Mouse (Mus musculus) midbrain, embryonic 14.5 days (tissue): ENCODE measurements around the gene Speer4a. TPM values are rescaled to one million over a fixed set of nuclear protein-coding genes. Genes with fewer than 3 reads are reported as not detected.

ENCODE experiments used
- polyA plus RNA-seq: library from polyadenylated mRNA; unstranded; fragments of >200 nt; fragmentation: Nextera tagmentation; extraction: Ambion mirVana; gene quantifications from 2 replicates; pipeline ENCODE4 v1.2.1, GENCODE M21; 2014

Speer4a gene
- polyA plus RNA-seq, 1 experiment from 2014 or later, result not detected

Other genes starting within 250 kb of the Speer4a start
- gene Gm21663, start 97.2 kb downstream of the Speer4a start, polyA plus RNA-seq, result not detected in 2 replicates
- 0.09 and 0.18 TPM in 2 replicates for gene Gm21671, start 85.1 kb downstream of the Speer4a start, polyA plus RNA-seq
- gene Gm21680, start 66.9 kb downstream of the Speer4a start, polyA plus RNA-seq, result 0.18 TPM in 1 of 2 replicates, not detected in the other
- 0.28 TPM in 1 of 2 replicates, not detected in the other for gene Gm21698, start 50.9 kb downstream of the Speer4a start, polyA plus RNA-seq
- 0.19 and 0.36 TPM in 2 replicates for gene Gm1979, start 34.8 kb downstream of the Speer4a start, polyA plus RNA-seq
- 0.11 TPM in 1 of 2 replicates, not detected in the other for gene Gm5862, start 16.6 kb downstream of the Speer4a start, polyA plus RNA-seq
- gene Gm7347, start 19.0 kb upstream of the Speer4a start, polyA plus RNA-seq, result 0.09 and 0.20 TPM in 2 replicates
- gene Gm10471, start 49.7 kb upstream of the Speer4a start, polyA plus RNA-seq, result 0.18 TPM in 1 of 2 replicates, not detected in the other
- 0.24 and 0.32 TPM in 2 replicates for gene 5031410I06Rik, start 65.8 kb upstream of the Speer4a start, polyA plus RNA-seq
- gene Gm10220, start 81.9 kb upstream of the Speer4a start, polyA plus RNA-seq, result 0.11 TPM in 1 of 2 replicates, not detected in the other
- gene Gm7361, start 218.1 kb upstream of the Speer4a start, polyA plus RNA-seq, result 0.23 and 0.28 TPM in 2 replicates